Mouse (Mus musculus): ENCODE data around the gene Rsc1a1.

- TF ChIP-seq CTCF (IDR thresholded peaks at IDR 0.05; ENCODE audit: extremely low read depth, insufficient read depth, insufficient read length, insufficient replicate concordance), result no peak
- no peak for TF ChIP-seq POLR2A (IDR thresholded peaks at IDR 0.05; ENCODE audit: low read depth, low read length)
Measured at GRCm38 (mm10) chr4:141704625-141705024, 19.2 kb upstream of the Rsc1a1 start.

Measured in spleen, adult 2 months (tissue).